Mouse (Mus musculus): ENCODE measurements around the gene Cadm3.

GRCm38 (mm10) chr1:173328446-173328845, 39.0 kb downstream of the Cadm3 start:
- TF ChIP-seq POLR2A (IDR thresholded peaks at IDR 0.05; ENCODE audit: low read depth, low read length) (no peak), CTCF (IDR thresholded peaks at IDR 0.05; ENCODE audit: extremely low read depth, insufficient read depth, insufficient read length, insufficient replicate concordance) (no peak)
